Mouse (Mus musculus) intestine, postnatal 0 days (tissue): ENCODE data around the gene Gna12. TPM values are rescaled to one million over a fixed set of nuclear protein-coding genes. Genes with fewer than 3 reads are reported as not detected.

ENCODE experiments used
- ATAC-seq: fragments of 200-750 bp; cut with Nextera tagmentation; 2 replicates; pipeline ENCODE4 v1.8.0; 2017; ENCODE audit warnings: mild to moderate bottlenecking, moderate TSS enrichment, moderate library complexity
- H3K27ac ChIP-seq: fragments of 300-500 bp; sonication (generic); 2 replicates; pipeline ENCODE4 v1.5.1; 2014; ENCODE audit warnings: mild to moderate bottlenecking, low read depth, low read length, moderate library complexity
- H3K27me3 ChIP-seq: fragments of 300-500 bp; sonication (generic); replicated peaks from 2 replicates; pipeline ENCODE4 v1.6.1; 2014; ENCODE audit warnings: low read length, mixed read lengths; ENCODE audit not compliant: control insufficient read depth, insufficient read depth
- H3K36me3 ChIP-seq: fragments of 300-500 bp; sonication (generic); 2 replicates; pipeline ENCODE4 v1.6.1; 2014; ENCODE audit warnings: mild to moderate bottlenecking, moderate library complexity; ENCODE audit not compliant: control insufficient read depth, insufficient read depth
- H3K4me1 ChIP-seq: fragments of 300-500 bp; sonication (generic); replicated peaks from 2 replicates; pipeline ENCODE4 v1.6.1; 2014; ENCODE audit warnings: antibody characterized with exemption, low read length, mixed read lengths; ENCODE audit not compliant: control insufficient read depth, insufficient read depth
- H3K4me2 ChIP-seq: fragments of 300-500 bp; sonication (generic); replicated peaks from 2 replicates; pipeline ENCODE4 v1.6.1; 2014; ENCODE audit warnings: low read depth, mild to moderate bottlenecking, moderate library complexity
- H3K4me3 ChIP-seq: fragments of 300-500 bp; sonication (generic); 2 replicates; pipeline ENCODE4 v1.5.1; 2014; ENCODE audit warnings: low read depth, low read length
- H3K9ac ChIP-seq: fragments of 300-500 bp; sonication (generic); 2 replicates; pipeline ENCODE4 v1.6.1; 2014; ENCODE audit warnings: mild to moderate bottlenecking, low read depth, low read length
- H3K9me3 ChIP-seq: fragments of 300-500 bp; sonication (generic); 2 replicates; pipeline ENCODE4 v1.6.1; 2016; ENCODE audit warnings: mixed run types; ENCODE audit not compliant: control insufficient read depth
- CTCF ChIP-seq: sonication (generic); IDR thresholded peaks from 2 replicates; pipeline ENCODE4 v1.5.1; 2016; ENCODE audit warnings: low read depth, mild to moderate bottlenecking, control low read depth, antibody characterized with exemption, moderate library complexity
- WGBS: fragments of 180-500 bp; shearing (Covaris S2); extraction: QIAGEN DNeasy Blood & Tissue Kit; methylation state at CpG from one replicate; pipeline ENCODE4 v1.1.7; 2014; 5-methylcytosine and 5-hydroxymethylcytosine counted together
- polyA plus RNA-seq: library from polyadenylated mRNA; unstranded; fragments of >200 nt; fragmentation: Nextera tagmentation; extraction: Ambion mirVana; gene quantifications from 2 replicates; pipeline ENCODE4 v1.2.1, GENCODE M21; 2015

Gna12 gene
- polyA plus RNA-seq, 1 experiment from 2014 or later: 13.8 TPM

GRCm38 (mm10) chr5:140811390-140811789 is 18.8 kb downstream of the Gna12 start:
- WGBS: 44% methylated on average over 2 of the region's 2 CpGs
- H3K27ac ChIP-seq: no peak overlapping the region
- H3K9me3 ChIP-seq: no peaks in the 10 kb centered on the region

DNA sequence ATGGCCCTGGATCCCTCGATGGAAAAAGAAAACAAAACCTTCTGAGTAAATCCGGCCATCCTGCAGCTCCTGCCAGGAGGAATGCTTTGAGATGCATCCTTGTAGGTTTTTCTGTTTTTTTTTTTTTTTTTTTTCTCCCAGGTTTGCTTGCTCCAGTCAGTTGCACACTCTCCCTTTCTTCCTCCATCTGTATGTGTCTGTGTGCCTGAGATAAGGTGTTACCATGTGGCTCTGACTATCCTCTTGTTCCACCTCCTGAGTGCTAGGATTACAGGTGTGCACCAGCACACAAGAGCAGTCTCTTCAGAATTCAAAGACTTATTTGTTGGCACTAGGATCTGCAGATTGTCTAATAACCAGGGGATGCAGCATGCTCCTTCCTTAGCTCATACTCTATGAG is 23.3 kb downstream of the Gna12 start:
- Histone ChIP-seq H3K9me3 (no peaks in the 10 kb centered on the region), H3K27me3 (no peaks in the 10 kb centered on the region), H3K27ac (no peak overlapping the region), H3K4me1 (no peaks in the 10 kb centered on the region), H3K4me2 (no peak overlapping the region), H3K36me3 (no peaks in the 10 kb centered on the region), H3K4me3 (no peak overlapping the region), H3K9ac (no peak overlapping the region)
- 35% methylated on average over 2 of the region's 2 CpGs for WGBS
- no peak for ATAC-seq
- TF ChIP-seq CTCF: no peak

More at GRCm38 (mm10) chr5:140811390-140811789, 18.8 kb downstream of the Gna12 start:
- H3K4me3 ChIP-seq: no peak overlapping the region
- H3K4me2 ChIP-seq: no peak overlapping the region
- H3K9ac ChIP-seq: no peak overlapping the region
- ATAC-seq: no peak
- H3K36me3 ChIP-seq: no peaks in the 10 kb centered on the region
- H3K4me1 ChIP-seq: no peaks in the 10 kb centered on the region
- no peak for TF ChIP-seq CTCF
- no peaks in the 10 kb centered on the region for H3K27me3 ChIP-seq

GRCm38 (mm10) chr5:140806252-140806651 is 24.0 kb downstream of the Gna12 start:
- Histone ChIP-seq H3K36me3 (no peaks in the 10 kb centered on the region), H3K4me2 (no peak overlapping the region), H3K27me3 (no peaks in the 10 kb centered on the region), H3K9ac (no peak overlapping the region), H3K4me1 (no peaks in the 10 kb centered on the region), H3K9me3 (no peaks in the 10 kb centered on the region), H3K4me3 (no peak overlapping the region), H3K27ac (no peak overlapping the region; the same call in 1 of the 2 replicates)
- TF ChIP-seq CTCF: no peak
- ATAC-seq: no peak
- 62% methylated on average over 2 of the region's 2 CpGs for WGBS

DNA sequence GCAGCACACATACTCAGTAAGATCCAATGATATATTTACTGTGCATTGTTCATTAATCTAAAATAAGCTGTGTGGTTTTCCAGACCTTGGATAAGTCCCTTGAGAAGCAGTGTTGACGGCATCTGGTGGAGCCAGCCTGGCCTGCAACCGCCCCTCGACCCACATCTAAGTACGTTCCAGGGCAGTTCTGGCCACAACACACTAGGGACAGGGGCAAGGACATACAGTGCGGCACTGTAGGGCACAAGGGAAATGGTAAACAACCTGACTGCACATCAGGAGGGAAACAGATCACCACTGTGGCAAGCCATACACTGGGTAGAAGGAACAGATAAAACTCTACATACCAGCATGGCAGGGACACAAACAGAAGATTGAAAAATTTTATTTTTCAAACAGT is 28.4 kb downstream of the Gna12 start:
- no peak overlapping the region for H3K4me3 ChIP-seq
- H3K4me1 ChIP-seq: 0 out of 2 replicates have a peak, but pooled peaks cover 3% of the 10 kb centered on the region
- H3K9ac ChIP-seq: no peak overlapping the region
- no peaks in the 10 kb centered on the region for H3K36me3 ChIP-seq
- no peak for ATAC-seq
- H3K27me3 ChIP-seq: no peaks in the 10 kb centered on the region
- no peaks in the 10 kb centered on the region for H3K9me3 ChIP-seq
- 87% methylated on average over 5 of the region's 5 CpGs for WGBS
- H3K27ac ChIP-seq: no peak overlapping the region
- no peak for TF ChIP-seq CTCF
- H3K4me2 ChIP-seq: no peak overlapping the region

- no peaks in the 10 kb centered on the region for H3K36me3 ChIP-seq
- TF ChIP-seq CTCF: peak; percentile 9; the same call in 1 of the 2 replicates
- 78% methylated on average over 6 of the region's 6 CpGs for WGBS
- H3K9ac ChIP-seq: no peak overlapping the region
- H3K4me2 ChIP-seq: no peak overlapping the region
- no peak overlapping the region for H3K4me3 ChIP-seq
- ATAC-seq: no peak
- no peaks in the 10 kb centered on the region for H3K27me3 ChIP-seq
- H3K4me1 ChIP-seq: 0 out of 2 replicates have a peak, but pooled peaks cover 3% of the 10 kb centered on the region
- H3K27ac ChIP-seq: no peak overlapping the region
- no peaks in the 10 kb centered on the region for H3K9me3 ChIP-seq
These were observed 29.8 kb downstream of the Gna12 start for GRCm38 (mm10) chr5:140800288-140800923.

- H3K4me1 ChIP-seq: 0 out of 2 replicates have a peak, but pooled peaks cover 3% of the 10 kb centered on the region
- no peak overlapping the region for H3K4me2 ChIP-seq
- 63% methylated on average over 2 of the region's 2 CpGs for WGBS
- TF ChIP-seq CTCF: no peak
- no peaks in the 10 kb centered on the region for H3K36me3 ChIP-seq
- no peaks in the 10 kb centered on the region for H3K27me3 ChIP-seq
- ATAC-seq: no peak
- H3K9me3 ChIP-seq: no peaks in the 10 kb centered on the region
- no peak overlapping the region for H3K4me3 ChIP-seq
- no peak overlapping the region for H3K9ac ChIP-seq
- no peak overlapping the region for H3K27ac ChIP-seq
These were observed 31.0 kb downstream of the Gna12 start for GRCm38 (mm10) chr5:140799190-140799589.
